Mouse (Mus musculus) adipose tissue, adult 10 weeks (tissue): Measurements from ENCODE around the gene Nsl1. TPM values are rescaled to one million over a fixed set of nuclear protein-coding genes. Genes with fewer than 3 reads are reported as not detected.

ENCODE experiments used
- polyA plus RNA-seq: library from polyadenylated mRNA; stranded (reverse); fragments of 350-450 nt; fragmentation: Illumina TruSeq; extraction: RNeasy Lipid Tissue Mini Kit (QIAGEN cat#74804); gene quantifications from one replicate; pipeline ENCODE4 v1.2.3, GENCODE M21; 2014; ENCODE audit warnings: low read depth, low replicate concordance

The Nsl1 gene
- polyA plus RNA-seq = 1.1 TPM

DNA sequence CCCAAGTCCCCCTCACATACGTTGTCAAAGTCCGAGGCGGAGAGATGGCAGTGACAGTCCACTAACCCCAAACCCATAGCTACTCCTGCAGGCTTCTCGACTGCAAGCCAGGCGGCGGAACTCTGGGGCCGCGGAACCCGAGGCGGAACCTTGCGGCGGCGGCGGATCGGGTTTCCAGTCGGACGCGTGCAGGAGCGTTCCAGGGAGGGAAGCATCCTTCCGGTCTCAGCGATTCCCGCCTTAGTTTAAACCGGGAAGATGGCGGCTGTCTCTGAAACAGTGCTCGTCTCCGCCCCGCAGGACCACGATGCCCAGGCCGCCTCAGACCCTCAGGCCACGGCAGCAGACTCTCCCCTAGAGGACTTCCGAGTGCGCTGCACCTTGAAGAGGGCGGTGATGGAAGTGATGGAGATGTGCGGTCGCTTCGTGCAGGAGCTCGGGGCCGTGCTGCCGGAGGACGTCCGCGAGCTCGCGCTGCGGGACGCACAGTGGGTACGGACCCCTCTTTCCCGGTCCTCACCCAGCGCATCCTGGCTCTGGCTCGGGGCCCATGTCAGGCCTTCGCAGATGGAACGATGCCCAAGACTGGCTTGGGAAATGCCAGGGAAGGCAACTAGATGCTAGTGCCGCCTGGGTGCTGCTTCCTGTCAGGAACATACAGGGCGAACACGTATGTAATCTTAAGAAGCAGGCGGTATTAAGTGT is at the start of gene Nsl1, which contains the start of gene Tatdn3:
Gene Nsl1, plus strand, starts transcription at position 232 of the 705 bp plus-strand sequence.
Gene Tatdn3, minus strand, starts transcription at position 152 of the 705 bp plus-strand sequence.

DNA sequence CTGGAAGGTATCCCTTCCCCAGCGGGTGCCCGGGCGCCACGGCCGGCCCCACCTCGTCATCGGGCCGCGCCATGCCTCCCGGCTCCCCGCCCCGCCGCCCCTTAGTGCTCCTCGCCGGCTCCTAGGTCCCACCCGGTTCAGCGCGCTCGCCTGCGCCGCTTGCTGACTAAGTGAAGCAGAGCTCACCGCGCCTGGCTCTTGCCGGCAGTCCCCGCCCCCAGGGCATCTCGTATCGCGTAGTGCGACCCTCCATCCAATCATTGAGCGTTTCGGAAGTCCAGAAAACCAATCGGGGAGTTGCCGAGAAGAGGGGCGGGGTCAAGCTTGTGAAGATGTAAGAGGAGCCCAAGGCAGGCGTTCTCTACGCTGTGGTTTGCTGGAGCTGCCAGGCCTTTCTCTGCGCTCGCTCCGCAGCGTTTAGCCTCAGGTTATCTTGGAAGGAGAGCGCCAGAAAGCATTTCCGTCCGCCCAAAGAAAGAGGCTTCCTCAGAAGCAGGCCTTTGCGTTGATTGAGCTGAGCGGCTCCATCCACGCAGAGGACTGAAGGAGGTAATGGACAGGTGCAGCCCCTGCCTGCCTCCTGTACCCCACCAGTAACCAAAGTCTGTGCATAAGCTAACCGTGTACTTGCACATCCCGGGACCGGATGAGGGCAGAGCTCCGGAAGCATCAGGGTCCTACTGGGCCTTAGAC is 36.6 kb upstream of the Nsl1 start, which contains the start of gene Flvcr1:
Gene Flvcr1, minus strand, starts transcription at position 138 of the 693 bp plus-strand sequence.

DNA sequence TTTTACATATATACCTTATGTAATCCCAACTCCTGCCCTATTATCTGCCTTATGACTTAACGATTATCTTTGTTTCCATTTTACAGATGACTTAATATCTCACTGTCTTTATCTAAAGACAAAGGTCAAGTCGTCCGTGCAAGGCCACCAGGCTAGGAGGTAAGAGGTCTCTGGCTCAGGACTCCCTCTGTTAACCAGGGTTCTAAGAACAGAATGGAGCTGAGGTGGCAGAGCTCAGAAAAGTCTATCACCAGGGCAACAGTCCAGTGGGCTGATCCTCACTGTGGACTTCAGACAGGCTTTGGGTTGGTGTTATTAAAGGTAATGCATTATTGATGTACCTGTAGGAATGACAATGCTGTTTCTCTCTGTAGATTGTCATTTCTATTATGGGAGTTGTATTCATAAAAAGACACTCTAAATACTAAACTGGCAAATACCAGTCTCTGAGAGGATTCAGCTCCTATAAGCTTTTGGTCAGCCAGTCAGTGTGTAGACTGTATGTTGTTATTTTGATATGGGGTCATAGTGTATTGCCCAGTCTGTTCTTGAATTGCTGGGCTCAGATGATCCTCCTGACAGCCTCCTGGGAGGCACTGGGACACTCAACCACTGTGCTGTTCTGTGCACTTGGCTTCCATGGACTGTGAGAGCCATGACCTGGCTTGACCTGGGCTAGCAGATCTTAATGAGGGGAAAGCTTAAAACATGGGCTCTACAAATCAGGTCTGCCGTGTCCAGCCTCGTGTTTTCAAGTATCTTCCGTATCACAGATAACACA is 26.1 kb upstream of the Nsl1 start, which contains the start of gene Spata45:
Gene Spata45, plus strand, starts transcription at position 86 of the 781 bp plus-strand sequence.

DNA sequence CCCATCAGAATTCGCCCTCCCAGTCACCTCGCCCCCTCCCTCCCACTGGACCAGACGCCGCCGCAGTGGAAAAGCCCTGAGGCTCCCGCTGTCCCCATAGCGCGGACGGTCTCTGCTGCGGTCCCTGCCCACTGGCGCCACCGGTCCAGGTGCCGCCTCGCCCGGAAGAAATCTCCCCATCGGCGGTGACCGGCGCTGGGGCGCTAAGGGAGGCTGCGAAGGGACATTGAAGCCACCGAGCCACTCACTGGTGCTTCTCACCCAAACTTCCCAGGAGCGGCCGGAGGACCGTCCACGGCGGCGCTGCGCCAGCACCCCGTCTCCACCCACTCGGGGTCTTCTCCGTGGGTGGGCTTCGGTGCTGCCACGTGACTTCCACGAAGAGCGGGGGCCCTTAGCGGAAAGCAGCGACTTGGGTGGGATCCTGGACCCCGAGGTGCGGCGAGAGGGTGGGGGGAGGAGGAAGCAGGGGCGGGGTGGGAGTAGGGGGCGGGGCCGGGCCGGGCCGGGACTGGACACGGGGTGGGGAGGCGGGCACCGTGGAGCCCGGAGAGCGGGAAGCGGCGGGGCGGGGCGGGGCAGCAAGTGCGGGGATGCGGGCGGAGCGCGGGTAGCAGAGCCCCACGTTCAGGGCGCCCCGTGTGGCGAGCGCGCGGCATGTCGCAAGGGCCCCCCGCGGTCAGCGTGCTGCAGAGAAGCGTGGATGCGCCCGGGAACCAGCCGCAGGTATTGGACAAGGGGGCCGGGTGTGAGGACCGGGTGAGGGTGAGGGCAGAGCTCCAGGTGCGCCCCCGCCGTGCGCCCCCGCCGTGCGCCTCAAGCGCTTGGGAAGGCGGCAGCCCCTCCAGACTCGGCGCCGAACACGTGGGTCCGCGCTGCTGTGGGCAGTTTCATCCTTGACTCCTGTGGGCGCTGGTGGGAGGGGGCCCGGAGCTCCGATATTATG is 35.3 kb downstream of the Nsl1 start, which contains the start of gene Batf3:
Gene Batf3, plus strand, starts transcription at position 46 of the 946 bp plus-strand sequence.

Other genes starting within 250 kb of the Nsl1 start
- gene Rps6kc1, start 151.2 kb upstream of the Nsl1 start, polyA plus RNA-seq = 8.7 TPM
- 37.3 TPM for gene Angel2, start 137.9 kb upstream of the Nsl1 start, polyA plus RNA-seq
- 13.5 TPM for gene Vash2, start 83.7 kb upstream of the Nsl1 start, polyA plus RNA-seq
- 10.2 TPM for gene Flvcr1, start 36.9 kb upstream of the Nsl1 start, polyA plus RNA-seq
- gene Spata45, start 26.4 kb upstream of the Nsl1 start, polyA plus RNA-seq = 7.8 TPM
- 25.6 TPM for gene Tatdn3, start 80 bp upstream of the Nsl1 start, polyA plus RNA-seq
- gene Batf3, start 34.8 kb downstream of the Nsl1 start, polyA plus RNA-seq = 5.8 TPM
- 1.2 TPM for gene Fam71a, start 101.8 kb downstream of the Nsl1 start, polyA plus RNA-seq
- 6.7 TPM for gene Atf3, start 155.0 kb downstream of the Nsl1 start, polyA plus RNA-seq